Mouse (Mus musculus) frontal cortex, adult (tissue): Measurements from ENCODE around the gene Fyttd1.
A peak's percentile ranks its signal among the peaks of the same experiment; 100 is the strongest.
"Not testable (repeated sequence)": the region's sequence is repeated elsewhere in the genome, so short reads cannot be mapped to it uniquely, and the experiment has no call there.

ENCODE experiments used
- ATAC-seq: cut with Nextera tagmentation; 2 replicates; pipeline ENCODE4 v1.9.2; 2017; ENCODE audit warnings: mild to moderate bottlenecking, moderate library complexity, mixed read lengths; ENCODE audit not compliant: low TSS enrichment

The Fyttd1 gene

GRCm38 (mm10) chr16:32878972-32879926, 1.9 kb downstream of the Fyttd1 start:
- ATAC-seq = no peak

- no peak for ATAC-seq
Measured at GRCm38 (mm10) chr16:32881538-32881937, 4.2 kb downstream of the Fyttd1 start.

- ATAC-seq = no peak
Measured at GRCm38 (mm10) chr16:32887996-32888395, 10.7 kb downstream of the Fyttd1 start.

- ATAC-seq = no peak
Measured at GRCm38 (mm10) chr16:32889881-32890280, 12.6 kb downstream of the Fyttd1 start.

GRCm38 (mm10) chr16:32896126-32896525, 18.8 kb downstream of the Fyttd1 start:
- no peak for ATAC-seq

GRCm38 (mm10) chr16:32901360-32902050, 24.2 kb downstream of the Fyttd1 start:
- ATAC-seq = no peak

- no peak for ATAC-seq
Measured at GRCm38 (mm10) chr16:32902051-32902428, 24.7 kb downstream of the Fyttd1 start.

GRCm38 (mm10) chr16:32906186-32906585, 28.9 kb downstream of the Fyttd1 start:
- no peak for ATAC-seq

- no peak for ATAC-seq
Measured at GRCm38 (mm10) chr16:32906727-32907126, 29.4 kb downstream of the Fyttd1 start.

- no peak for ATAC-seq
Measured at GRCm38 (mm10) chr16:32913212-32913611, 35.9 kb downstream of the Fyttd1 start.

- ATAC-seq = peak; percentile 93
Measured at GRCm38 (mm10) chr16:32913937-32914881, 36.9 kb downstream of the Fyttd1 start, which contains the start of gene Lrch3. TSS of gene Lrch3 (plus strand) at chr16:32914100.

- no peak for ATAC-seq
Measured at GRCm38 (mm10) chr16:32915292-32916068, 38.2 kb downstream of the Fyttd1 start.

GRCm38 (mm10) chr16:32926629-32927028, 49.3 kb downstream of the Fyttd1 start:
- ATAC-seq = peak; percentile 64; the same call in 1 of the 2 replicates

- peak; percentile 65; the same call in 1 of the 2 replicates for ATAC-seq
Measured at GRCm38 (mm10) chr16:32927044-32927443, 49.7 kb downstream of the Fyttd1 start.

- no peak for ATAC-seq
Measured at GRCm38 (mm10) chr16:32929918-32930317, 52.6 kb downstream of the Fyttd1 start.

- ATAC-seq = peak; percentile 53; the same call in 1 of the 2 replicates
Measured at GRCm38 (mm10) chr16:32934470-32934869, 57.2 kb downstream of the Fyttd1 start.

- peak; percentile 22; the same call in 1 of the 2 replicates for ATAC-seq
Measured at GRCm38 (mm10) chr16:32935088-32935487, 57.8 kb downstream of the Fyttd1 start.

- ATAC-seq = no peak
Measured at GRCm38 (mm10) chr16:32937358-32937757, 60.1 kb downstream of the Fyttd1 start.

- ATAC-seq = peak; percentile 92
Measured at GRCm38 (mm10) chr16:32939301-32939700, 62.0 kb downstream of the Fyttd1 start.

- ATAC-seq = not testable (repeated sequence)
Measured at GRCm38 (mm10) chr16:32939716-32940115, 62.4 kb downstream of the Fyttd1 start.

- not testable (repeated sequence) for ATAC-seq
Measured at GRCm38 (mm10) chr16:32941226-32941625, 63.9 kb downstream of the Fyttd1 start.
